Mouse (Mus musculus) midbrain, embryonic 13.5 days (tissue): ENCODE results near the gene Fancd2os. TPM values are rescaled to one million over a fixed set of nuclear protein-coding genes. Genes with fewer than 3 reads are reported as not detected.

ENCODE experiments used
- ATAC-seq: fragments of 200-750 bp; cut with Nextera tagmentation; 2 replicates; pipeline ENCODE4 v1.8.0; 2017; ENCODE audit warnings: mild to moderate bottlenecking, moderate TSS enrichment, moderate library complexity
- H3K27ac ChIP-seq: fragments of 300-500 bp; sonication (generic); 2 replicates; pipeline ENCODE4 v1.5.1; 2015; ENCODE audit warnings: inconsistent platforms, mild to moderate bottlenecking, moderate library complexity
- H3K27me3 ChIP-seq: fragments of 300-500 bp; sonication (generic); 2 replicates; pipeline ENCODE4 v1.6.1; 2015; ENCODE audit warnings: mild to moderate bottlenecking, inconsistent platforms
- H3K36me3 ChIP-seq: fragments of 300-500 bp; sonication (generic); 2 replicates; pipeline ENCODE4 v1.6.1; 2015; ENCODE audit warnings: mild to moderate bottlenecking, inconsistent platforms
- H3K4me1 ChIP-seq: fragments of 300-500 bp; sonication (generic); replicated peaks from 2 replicates; pipeline ENCODE4 v1.6.1; 2015; ENCODE audit warnings: inconsistent platforms
- H3K4me2 ChIP-seq: fragments of 300-500 bp; sonication (generic); replicated peaks from 2 replicates; pipeline ENCODE4 v1.6.1; 2015; ENCODE audit warnings: moderate library complexity, mild to moderate bottlenecking, inconsistent platforms
- H3K4me3 ChIP-seq: fragments of 300-500 bp; sonication (generic); replicated peaks from 2 replicates; pipeline ENCODE4 v1.5.1; 2015; ENCODE audit warnings: mild to moderate bottlenecking, inconsistent platforms
- H3K9ac ChIP-seq: fragments of 300-500 bp; sonication (generic); replicated peaks from 2 replicates; pipeline ENCODE4 v1.6.1; 2015; ENCODE audit warnings: mild to moderate bottlenecking, inconsistent platforms
- H3K9me3 ChIP-seq: fragments of 300-500 bp; sonication (generic); 2 replicates; pipeline ENCODE4 v1.6.1; 2016; ENCODE audit warnings: mild to moderate bottlenecking, inconsistent platforms
- WGBS: fragments of 180-500 bp; shearing (Covaris S2); methylation state at CpG from one replicate; pipeline ENCODE4 v1.1.7; 2015; 5-methylcytosine and 5-hydroxymethylcytosine counted together
- polyA plus RNA-seq: library from polyadenylated mRNA; unstranded; fragments of >200 nt; fragmentation: Nextera tagmentation; extraction: Ambion mirVana; gene quantifications from 2 replicates; pipeline ENCODE4 v1.2.1, GENCODE M21; 2015

The Fancd2os gene
- polyA plus RNA-seq, 1 experiment from 2014 or later, result not detected

GRCm38 (mm10) chr6:113624989-113625770 lies 24.7 kb upstream of the Fancd2os start:
- Histone ChIP-seq H3K36me3 (peaks cover 28% of the 10 kb centered on the region), H3K4me1 (peaks cover 20% of the 10 kb centered on the region), H3K4me2 (peak overlapping the region; percentile 58), H3K27ac (0 out of 2 replicates have a peak overlapping the region, but pooled peaks have one; percentile 89), H3K4me3 (peak overlapping the region; percentile 74), H3K27me3 (no peaks in the 10 kb centered on the region), H3K9ac (peak overlapping the region; percentile 88), H3K9me3 (no peaks in the 10 kb centered on the region)
- WGBS, result 42% methylated on average over 5 of the region's 5 CpGs
- no peak for ATAC-seq

- peak within 1 kb of the TSS; percentile 58 for H3K4me2 ChIP-seq
- H3K4me1 ChIP-seq, result peaks cover 20% of the 10 kb centered on the region
- H3K36me3 ChIP-seq, result peaks cover 17% of the 10 kb centered on the region
- no peaks in the 10 kb centered on the region for H3K9me3 ChIP-seq
- H3K27me3 ChIP-seq, result no peaks in the 10 kb centered on the region
- peak within 1 kb of the TSS; percentile 88 for H3K9ac ChIP-seq
- peak; percentile 94 for ATAC-seq
- H3K27ac ChIP-seq, result peak within 1 kb of the TSS; percentile 89
- under 1% methylated on average over 75 of the region's 76 CpGs for WGBS
- H3K4me3 ChIP-seq, result peak within 1 kb of the TSS; percentile 74
Observed at GRCm38 (mm10) chr6:113623941-113624751, 23.6 kb upstream of the Fancd2os start, which contains the start of gene Vhl. Gene Vhl, plus strand, starts transcription at chr6:113623959.

GRCm38 (mm10) chr6:113623386-113623785 lies 22.9 kb upstream of the Fancd2os start:
- peak overlapping the region; percentile 58 for H3K4me2 ChIP-seq
- peak overlapping the region; percentile 88; the same call in 1 of the 2 replicates for H3K9ac ChIP-seq
- ATAC-seq, result peak; percentile 22; the same call in 1 of the 2 replicates
- 74% methylated on average over 5 of the region's 5 CpGs for WGBS
- peak overlapping the region; percentile 89 for H3K27ac ChIP-seq
- H3K27me3 ChIP-seq, result no peaks in the 10 kb centered on the region
- H3K4me1 ChIP-seq, result peaks cover 20% of the 10 kb centered on the region
- H3K36me3 ChIP-seq, result peaks cover 15% of the 10 kb centered on the region
- peak overlapping the region; percentile 74 for H3K4me3 ChIP-seq
- no peaks in the 10 kb centered on the region for H3K9me3 ChIP-seq

- WGBS, result 93% methylated on average over 4 of the region's 4 CpGs
- Histone ChIP-seq H3K27me3 (no peaks in the 10 kb centered on the region), H3K27ac (no peak overlapping the region), H3K4me2 (no peak overlapping the region), H3K36me3 (peaks cover 57% of the 10 kb centered on the region), H3K4me3 (no peak overlapping the region), H3K4me1 (no peaks in the 10 kb centered on the region), H3K9ac (no peak overlapping the region), H3K9me3 (no peaks in the 10 kb centered on the region)
- no peak for ATAC-seq
Observed at GRCm38 (mm10) chr6:113615489-113615888, 15.0 kb upstream of the Fancd2os start.

GRCm38 (mm10) chr6:113614997-113615396 lies 14.5 kb upstream of the Fancd2os start:
- Histone ChIP-seq H3K4me1 (no peaks in the 10 kb centered on the region), H3K9ac (no peak overlapping the region), H3K27ac (no peak overlapping the region), H3K4me2 (no peak overlapping the region), H3K9me3 (no peaks in the 10 kb centered on the region), H3K27me3 (no peaks in the 10 kb centered on the region), H3K36me3 (peaks cover 62% of the 10 kb centered on the region), H3K4me3 (no peak overlapping the region)
- WGBS, result 97% methylated on average over 8 of the region's 8 CpGs
- no peak for ATAC-seq

- WGBS, result 97% methylated on average over 7 of the region's 7 CpGs
- Histone ChIP-seq H3K4me2 (no peak overlapping the region), H3K4me1 (no peaks in the 10 kb centered on the region), H3K36me3 (peaks cover 62% of the 10 kb centered on the region), H3K4me3 (no peak overlapping the region), H3K9ac (no peak overlapping the region), H3K27ac (no peak overlapping the region), H3K27me3 (no peaks in the 10 kb centered on the region), H3K9me3 (no peaks in the 10 kb centered on the region)
- ATAC-seq, result no peak
Observed at GRCm38 (mm10) chr6:113614152-113614551, 13.6 kb upstream of the Fancd2os start.

GRCm38 (mm10) chr6:113612258-113612969 lies 11.9 kb upstream of the Fancd2os start:
- 96% methylated on average over 8 of the region's 8 CpGs for WGBS

GRCm38 (mm10) chr6:113609293-113609692 lies 8.8 kb upstream of the Fancd2os start:
- no peak overlapping the region for H3K27ac ChIP-seq
- no peak overlapping the region for H3K4me3 ChIP-seq
- H3K27me3 ChIP-seq, result no peaks in the 10 kb centered on the region
- peaks cover 23% of the 10 kb centered on the region for H3K36me3 ChIP-seq
- no peak overlapping the region for H3K9ac ChIP-seq
- no peak for ATAC-seq
- H3K4me2 ChIP-seq, result no peak overlapping the region
- H3K9me3 ChIP-seq, result no peaks in the 10 kb centered on the region
- WGBS, result 94% methylated on average over 7 of the region's 7 CpGs
- peaks cover 20% of the 10 kb centered on the region for H3K4me1 ChIP-seq

More at GRCm38 (mm10) chr6:113612258-113612969, 11.9 kb upstream of the Fancd2os start:
- Histone ChIP-seq H3K27me3 (no peaks in the 10 kb centered on the region), H3K4me1 (no peaks in the 10 kb centered on the region), H3K36me3 (peaks cover 50% of the 10 kb centered on the region), H3K4me2 (no peak overlapping the region), H3K9ac (no peak overlapping the region), H3K9me3 (no peaks in the 10 kb centered on the region), H3K4me3 (no peak overlapping the region), H3K27ac (no peak overlapping the region)
- ATAC-seq, result no peak

GRCm38 (mm10) chr6:113608871-113609270 lies 8.4 kb upstream of the Fancd2os start:
- ATAC-seq, result no peak
- Histone ChIP-seq H3K27ac (no peak overlapping the region), H3K9me3 (no peaks in the 10 kb centered on the region), H3K36me3 (peaks cover 18% of the 10 kb centered on the region), H3K4me1 (peaks cover 20% of the 10 kb centered on the region), H3K9ac (no peak overlapping the region), H3K27me3 (no peaks in the 10 kb centered on the region), H3K4me2 (no peak overlapping the region), H3K4me3 (no peak overlapping the region)
- WGBS, result 89% methylated on average over 6 of the region's 6 CpGs

GRCm38 (mm10) chr6:113605224-113605545 lies 4.7 kb upstream of the Fancd2os start:
- Histone ChIP-seq H3K27me3 (no peaks in the 10 kb centered on the region), H3K9me3 (no peaks in the 10 kb centered on the region), H3K4me2 (peak overlapping the region; percentile 85), H3K27ac (peak overlapping the region; percentile 68), H3K4me1 (peaks cover 24% of the 10 kb centered on the region), H3K9ac (peak overlapping the region; percentile 92), H3K4me3 (peak overlapping the region; percentile 89), H3K36me3 (peaks cover 5% of the 10 kb centered on the region; the same call in 1 of the 2 replicates)
- ATAC-seq, result peak; percentile 19; the same call in 1 of the 2 replicates
- WGBS, result 3% methylated on average over 10 of the region's 10 CpGs

GRCm38 (mm10) chr6:113604432-113605223 lies 4.1 kb upstream of the Fancd2os start, which contains the start of gene Brk1:
Gene Brk1, plus strand, starts transcription at chr6:113604772.
- H3K27ac ChIP-seq, result peak within 1 kb of the TSS; percentile 68
- under 1% methylated on average over 64 of the region's 65 CpGs for WGBS
- H3K9ac ChIP-seq, result peak within 1 kb of the TSS; percentile 92
- H3K4me3 ChIP-seq, result peak within 1 kb of the TSS; percentile 89
- peak; percentile 94 for ATAC-seq
- H3K27me3 ChIP-seq, result no peaks in the 10 kb centered on the region
- peak within 1 kb of the TSS; percentile 85 for H3K4me2 ChIP-seq
- no peaks in the 10 kb centered on the region for H3K9me3 ChIP-seq
- H3K4me1 ChIP-seq, result peaks cover 25% of the 10 kb centered on the region
- 0 out of 2 replicates have a peak, but pooled peaks cover 4% of the 10 kb centered on the region for H3K36me3 ChIP-seq
